Mouse (Mus musculus) hindbrain, embryonic 11.5 days (tissue): ENCODE measurements around the gene Yaf2. TPM values are rescaled to one million over a fixed set of nuclear protein-coding genes. Genes with fewer than 3 reads are reported as not detected.

ENCODE experiments used
- ATAC-seq: fragments of 200-750 bp; cut with Nextera tagmentation; 2 replicates; pipeline ENCODE4 v1.8.0; 2017; ENCODE audit warnings: mild to moderate bottlenecking, moderate TSS enrichment, moderate library complexity; ENCODE audit not compliant: low FRiP score
- DNase-seq: peaks from one replicate; pipeline ENCODE4 v3.0.0-alpha.2; 2015; ENCODE audit warnings: low spot score
- H3K27ac ChIP-seq: fragments of 300-500 bp; sonication (generic); 2 replicates; pipeline ENCODE4 v1.5.1; 2014; ENCODE audit warnings: mild to moderate bottlenecking, low read depth, low read length
- H3K27me3 ChIP-seq: fragments of 300-500 bp; sonication (generic); 2 replicates; pipeline ENCODE4 v1.6.1; 2014; ENCODE audit warnings: mild to moderate bottlenecking, low read length, moderate library complexity, mixed read lengths; ENCODE audit not compliant: control insufficient read depth, insufficient read depth
- H3K36me3 ChIP-seq: fragments of 300-500 bp; sonication (generic); 2 replicates; pipeline ENCODE4 v1.6.1; 2014; ENCODE audit warnings: mild to moderate bottlenecking, low read length, moderate library complexity, mixed read lengths; ENCODE audit not compliant: control insufficient read depth, insufficient read depth
- H3K4me1 ChIP-seq: fragments of 300-500 bp; sonication (generic); replicated peaks from 2 replicates; pipeline ENCODE4 v1.6.1; 2014; ENCODE audit warnings: low read length, mixed read lengths; ENCODE audit not compliant: control insufficient read depth, insufficient read depth
- H3K4me2 ChIP-seq: fragments of 300-500 bp; sonication (generic); replicated peaks from 2 replicates; pipeline ENCODE4 v1.6.1; 2014; ENCODE audit warnings: mild to moderate bottlenecking, low read depth, low read length
- H3K4me3 ChIP-seq: fragments of 300-500 bp; sonication (generic); 2 replicates; pipeline ENCODE4 v1.5.1; 2014; ENCODE audit warnings: low read depth, low read length
- H3K9ac ChIP-seq: fragments of 300-500 bp; sonication (generic); 2 replicates; pipeline ENCODE4 v1.6.1; 2014; ENCODE audit warnings: low read depth, low read length
- H3K9me3 ChIP-seq: fragments of 300-500 bp; sonication (generic); 2 replicates; pipeline ENCODE4 v1.6.1; 2016; ENCODE audit warnings: low read length; ENCODE audit not compliant: control insufficient read depth
- WGBS: fragments of 180-500 bp; shearing (Covaris S2); extraction: QIAGEN DNeasy Blood & Tissue Kit; methylation state at CpG from one replicate; pipeline ENCODE4 v1.1.7; 2014; 5-methylcytosine and 5-hydroxymethylcytosine counted together
- polyA plus RNA-seq: library from polyadenylated mRNA; unstranded; fragments of >200 nt; fragmentation: Nextera tagmentation; extraction: Ambion mirVana; gene quantifications from 2 replicates; pipeline ENCODE4 v1.2.1, GENCODE M21; 2014

The Yaf2 gene
- polyA plus RNA-seq, 1 experiment from 2014 or later, result 130 TPM

GRCm38 (mm10) chr15:93276276-93276675 lies 60.5 kb downstream of the Yaf2 start:
- H3K4me2 ChIP-seq, result peak overlapping the region; percentile 81
- no peaks in the 10 kb centered on the region for H3K36me3 ChIP-seq
- 8% methylated on average over 14 of the region's 14 CpGs for WGBS
- H3K4me1 ChIP-seq, result peaks cover 6% of the 10 kb centered on the region
- peak overlapping the region; percentile 59 for H3K9ac ChIP-seq
- peak overlapping the region; percentile 82 for H3K4me3 ChIP-seq
- ATAC-seq (no peak), DNase-seq (peak; percentile 39)
- no peaks in the 10 kb centered on the region for H3K9me3 ChIP-seq
- H3K27me3 ChIP-seq, result no peaks in the 10 kb centered on the region
- H3K27ac ChIP-seq, result no peak overlapping the region

- ATAC-seq, result peak; percentile 71
- peaks cover 6% of the 10 kb centered on the region for H3K4me1 ChIP-seq
- no peaks in the 10 kb centered on the region for H3K9me3 ChIP-seq
- no peak for DNase-seq
- H3K4me2 ChIP-seq, result peak overlapping the region; percentile 81
- no peaks in the 10 kb centered on the region for H3K36me3 ChIP-seq
- under 1% methylated on average over 21 of the region's 21 CpGs for WGBS
- no peaks in the 10 kb centered on the region for H3K27me3 ChIP-seq
- H3K4me3 ChIP-seq, result peak overlapping the region; percentile 82
- H3K9ac ChIP-seq, result peak overlapping the region; percentile 59
- peak overlapping the region; percentile 68 for H3K27ac ChIP-seq
Measured at GRCm38 (mm10) chr15:93275623-93276022, 61.1 kb downstream of the Yaf2 start.

GRCm38 (mm10) chr15:93274679-93275583 lies 61.8 kb downstream of the Yaf2 start, which contains the start of gene Gxylt1:
TSS of gene Gxylt1 (minus strand) at chr15:93275179.
- peak within 1 kb of the TSS; percentile 79 for H3K9ac ChIP-seq
- peak; percentile 98 for DNase-seq
- WGBS, result under 1% methylated on average over 56 of the region's 93 CpGs
- H3K36me3 ChIP-seq, result no peaks in the 10 kb centered on the region
- H3K4me3 ChIP-seq, result peak within 1 kb of the TSS; percentile 82
- H3K4me2 ChIP-seq, result peak within 1 kb of the TSS; percentile 81
- H3K4me1 ChIP-seq, result peaks cover 6% of the 10 kb centered on the region
- H3K9me3 ChIP-seq, result no peaks in the 10 kb centered on the region
- no peaks in the 10 kb centered on the region for H3K27me3 ChIP-seq
- H3K27ac ChIP-seq, result peak within 1 kb of the TSS; percentile 87
- ATAC-seq, result peak; percentile 98

GRCm38 (mm10) chr15:93273788-93274678 lies 62.7 kb downstream of the Yaf2 start:
- peak overlapping the region; percentile 79 for H3K9ac ChIP-seq
- H3K27me3 ChIP-seq, result no peaks in the 10 kb centered on the region
- H3K4me1 ChIP-seq, result peaks cover 6% of the 10 kb centered on the region
- no peaks in the 10 kb centered on the region for H3K36me3 ChIP-seq
- ATAC-seq (no peak), DNase-seq (no peak)
- H3K27ac ChIP-seq, result peak overlapping the region; percentile 87
- no peaks in the 10 kb centered on the region for H3K9me3 ChIP-seq
- peak overlapping the region; percentile 82 for H3K4me3 ChIP-seq
- WGBS, result 45% methylated on average over 19 of the region's 19 CpGs
- peak overlapping the region; percentile 58 for H3K4me2 ChIP-seq

- H3K4me3 ChIP-seq, result no peak overlapping the region
Measured at GRCm38 (mm10) chr15:93272948-93273347, 63.8 kb downstream of the Yaf2 start.

GRCm38 (mm10) chr15:93270289-93270855 lies 66.4 kb downstream of the Yaf2 start:
- H3K9ac ChIP-seq, result no peak overlapping the region
- no peak for DNase-seq
- H3K4me3 ChIP-seq, result no peak overlapping the region
- H3K4me2 ChIP-seq, result no peak overlapping the region
- peaks cover 3% of the 10 kb centered on the region; the same call in 1 of the 2 replicates for H3K4me1 ChIP-seq
- H3K36me3 ChIP-seq, result no peaks in the 10 kb centered on the region
- no peak overlapping the region for H3K27ac ChIP-seq
- H3K9me3 ChIP-seq, result no peaks in the 10 kb centered on the region
- 82% methylated on average over 9 of the region's 9 CpGs for WGBS
- H3K27me3 ChIP-seq, result no peaks in the 10 kb centered on the region
- ATAC-seq, result no peak

More at GRCm38 (mm10) chr15:93272948-93273347, 63.8 kb downstream of the Yaf2 start:
- Histone ChIP-seq H3K4me1 (peaks cover 6% of the 10 kb centered on the region), H3K9me3 (no peaks in the 10 kb centered on the region), H3K27me3 (no peaks in the 10 kb centered on the region), H3K36me3 (no peaks in the 10 kb centered on the region), H3K27ac (no peak overlapping the region), H3K4me2 (no peak overlapping the region), H3K9ac (no peak overlapping the region)
- DNase-seq, result no peak
- 94% methylated on average over 9 of the region's 9 CpGs for WGBS
- no peak for ATAC-seq

- ATAC-seq, result no peak
- no peaks in the 10 kb centered on the region for H3K36me3 ChIP-seq
- H3K27me3 ChIP-seq, result no peaks in the 10 kb centered on the region
- no peak overlapping the region for H3K4me2 ChIP-seq
- 91% methylated on average over 7 of the region's 7 CpGs for WGBS
- H3K9me3 ChIP-seq, result no peaks in the 10 kb centered on the region
- no peak overlapping the region for H3K4me3 ChIP-seq
- H3K4me1 ChIP-seq, result peaks cover 3% of the 10 kb centered on the region; the same call in 1 of the 2 replicates
- H3K27ac ChIP-seq, result no peak overlapping the region
- no peak overlapping the region for H3K9ac ChIP-seq
- DNase-seq, result no peak
Measured at GRCm38 (mm10) chr15:93269572-93269971, 67.2 kb downstream of the Yaf2 start.

- H3K4me2 ChIP-seq, result no peak overlapping the region
- H3K27me3 ChIP-seq, result no peaks in the 10 kb centered on the region
- no peaks in the 10 kb centered on the region for H3K36me3 ChIP-seq
- ATAC-seq (no peak), DNase-seq (no peak)
- no peak overlapping the region for H3K27ac ChIP-seq
- H3K4me3 ChIP-seq, result no peak overlapping the region
- H3K9me3 ChIP-seq, result no peaks in the 10 kb centered on the region
- H3K4me1 ChIP-seq, result no peaks in the 10 kb centered on the region
- WGBS, result 95% methylated on average over 1 of the region's 1 CpGs
- no peak overlapping the region for H3K9ac ChIP-seq
Measured at GRCm38 (mm10) chr15:93268001-93268400, 68.7 kb downstream of the Yaf2 start.
